Mouse (Mus musculus) embryo, embryonic 11.5 days (tissue): ENCODE results near the gene Sfrp2.

ENCODE experiments used
- DNase-seq: peaks from one replicate; pipeline ENCODE4 v3.0.0-alpha.2; 2012; ENCODE audit warnings: low read depth, low spot score

The Sfrp2 gene

DNA sequence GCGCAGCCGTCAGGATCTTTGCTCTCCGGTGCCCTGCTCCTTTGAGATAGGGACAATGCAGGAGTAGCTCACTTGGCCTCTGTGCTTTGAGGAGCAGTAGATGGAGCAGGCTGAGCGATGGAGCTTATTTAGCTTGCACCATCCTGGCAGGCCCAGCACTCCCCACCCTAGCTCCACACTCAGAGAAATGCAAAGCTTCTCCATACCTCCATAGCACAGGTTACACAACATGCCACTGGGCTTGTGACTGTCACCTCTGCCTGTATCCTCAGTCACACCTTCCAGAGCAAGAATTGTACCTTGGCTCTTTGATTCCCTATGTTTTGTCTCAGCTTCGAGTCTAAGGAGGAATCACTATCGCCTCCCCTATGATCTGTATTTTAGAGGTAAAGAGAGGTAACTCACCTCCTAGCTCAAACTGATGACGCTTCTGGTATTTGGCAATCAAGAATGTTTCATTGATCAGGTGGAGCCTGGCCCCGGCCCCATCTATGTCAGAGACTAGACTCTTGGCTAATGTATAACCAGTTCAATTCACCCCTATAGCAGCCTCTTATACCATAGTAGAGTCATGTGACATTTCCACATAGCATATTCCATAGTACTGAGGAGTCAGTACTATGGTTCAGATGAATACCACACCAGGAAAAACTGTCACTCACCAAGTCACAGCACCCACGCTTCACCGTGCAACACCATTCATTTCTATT, 5.2 kb downstream of the Sfrp2 start:
- DNase-seq, result no peak

- DNase-seq, result no peak
Measured at GRCm38 (mm10) chr3:83773281-83773680, 7.2 kb downstream of the Sfrp2 start.

- no peak for DNase-seq
Measured at GRCm38 (mm10) chr3:83775403-83775802, 9.3 kb downstream of the Sfrp2 start.

DNA sequence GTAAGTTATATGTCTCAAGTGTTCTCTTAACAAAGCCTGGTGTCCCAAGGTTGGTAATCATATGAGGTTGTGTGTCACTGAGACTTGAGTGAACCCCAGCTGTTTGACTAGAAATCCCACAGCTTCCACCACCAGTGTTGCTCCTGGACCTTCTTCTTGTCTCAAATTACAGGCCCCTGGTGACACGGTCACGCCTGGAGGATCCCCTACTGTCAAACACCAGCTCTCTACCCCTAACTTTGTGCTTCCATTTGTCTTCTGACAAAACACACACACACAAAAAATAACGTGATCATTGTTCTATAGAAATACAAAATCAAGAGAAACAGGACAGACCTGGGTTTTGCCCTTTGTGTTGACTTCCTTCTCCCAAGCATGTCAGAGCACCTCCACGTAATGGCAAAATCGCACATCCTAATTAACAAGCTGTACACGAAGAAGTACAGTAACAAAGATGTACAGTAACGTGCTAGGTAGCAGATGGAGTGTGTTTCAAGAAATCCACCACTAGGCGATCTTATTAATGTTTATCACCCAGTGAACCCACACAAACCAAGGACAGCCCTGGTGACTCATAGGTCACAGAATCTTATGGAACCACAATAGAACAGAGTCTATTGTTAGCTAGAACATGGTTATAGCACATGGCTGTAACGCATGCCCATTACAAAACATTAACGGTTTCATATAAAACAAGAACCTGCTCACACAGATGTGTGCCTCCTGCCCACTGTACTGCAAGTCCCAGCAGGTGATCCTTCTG, 15.5 kb downstream of the Sfrp2 start:
- DNase-seq, result no peak

GRCm38 (mm10) chr3:83783716-83784469, 17.8 kb downstream of the Sfrp2 start:
- no peak for DNase-seq

- no peak for DNase-seq
Measured at GRCm38 (mm10) chr3:83784726-83785125, 18.6 kb downstream of the Sfrp2 start.

DNA sequence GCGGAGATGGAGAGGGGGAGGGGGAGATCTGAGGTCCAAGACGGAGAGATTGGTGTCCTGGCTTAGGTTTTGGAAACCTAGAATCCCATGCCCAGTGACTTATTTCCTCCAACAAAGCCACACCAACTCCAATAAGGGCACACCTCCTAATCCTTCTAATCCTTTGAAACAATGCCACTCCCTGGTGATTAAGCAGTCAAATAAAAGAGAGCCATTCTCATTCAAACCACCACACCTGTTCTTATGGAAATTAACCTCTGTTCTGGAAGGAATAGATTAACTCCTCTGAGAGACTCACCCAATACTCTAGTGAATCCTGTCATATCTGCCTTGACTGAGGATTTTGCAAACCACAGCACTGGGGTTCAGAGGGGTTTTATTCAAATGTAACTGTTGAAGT, 21.0 kb downstream of the Sfrp2 start:
- no peak for DNase-seq

DNA sequence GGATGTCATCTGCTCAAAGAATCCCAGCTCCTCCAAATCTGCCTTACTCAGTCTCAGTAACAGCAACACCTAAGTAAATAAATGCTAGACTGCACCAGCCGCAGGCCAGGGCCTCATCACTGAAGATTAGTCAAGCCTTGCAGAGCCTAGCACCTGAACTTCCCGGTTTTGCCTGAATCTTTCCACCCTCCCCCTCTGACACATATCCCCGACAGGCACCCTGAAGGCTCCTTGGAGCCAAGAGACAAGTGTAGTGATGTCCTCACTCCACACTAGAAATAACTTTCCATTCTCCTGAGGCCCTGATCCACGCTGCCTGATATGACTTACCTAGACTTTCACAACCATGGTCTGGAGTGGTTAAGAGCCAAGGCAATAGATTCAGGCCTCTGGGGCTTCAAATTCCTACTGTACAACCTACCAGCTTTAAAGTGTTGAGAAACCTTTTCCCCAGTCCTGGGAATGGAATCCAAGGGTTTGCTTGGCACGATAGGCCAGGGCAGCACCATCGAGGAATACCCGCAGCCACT, 21.7 kb downstream of the Sfrp2 start:
- DNase-seq, result no peak

GRCm38 (mm10) chr3:83789651-83790451, 23.7 kb downstream of the Sfrp2 start:
- DNase-seq, result no peak

DNA sequence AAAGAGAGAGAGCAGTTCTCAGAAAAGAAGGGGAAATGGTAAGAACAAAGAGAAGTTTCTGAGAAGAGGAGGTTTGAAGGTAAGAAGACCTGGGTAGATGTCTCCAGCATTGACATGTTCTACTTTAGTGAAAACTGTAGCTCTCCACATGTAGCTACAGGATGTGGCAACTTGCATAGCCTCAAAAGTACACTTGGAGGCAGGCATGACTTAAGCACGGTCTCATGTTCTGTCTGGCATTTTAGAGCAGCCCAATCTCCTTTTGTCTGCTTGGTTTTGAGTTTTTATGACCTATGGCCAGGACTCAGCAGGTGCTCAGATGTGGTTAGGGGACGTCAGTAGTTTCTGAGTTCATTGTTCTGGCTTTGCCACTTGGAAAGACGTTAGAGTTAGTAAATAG, 25.3 kb downstream of the Sfrp2 start:
- DNase-seq, result no peak

DNA sequence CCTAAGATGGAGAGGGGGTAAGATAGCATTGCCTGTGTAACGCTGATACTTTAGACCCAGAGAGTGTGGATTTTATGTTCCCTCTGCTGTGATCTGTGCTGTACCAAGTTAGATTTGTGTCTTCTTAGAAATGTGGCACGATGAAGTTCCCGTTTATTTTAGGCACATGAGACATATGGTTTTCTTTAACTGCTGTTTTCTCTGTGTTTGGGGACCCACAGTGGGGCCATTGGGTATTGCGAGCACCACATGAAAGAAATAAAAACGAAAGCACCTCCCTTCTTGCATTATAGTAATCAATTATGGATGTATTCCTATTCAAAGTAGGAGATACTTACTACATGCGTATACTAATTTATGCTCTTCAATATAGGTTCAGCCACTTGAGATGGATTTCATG, 31.0 kb downstream of the Sfrp2 start:
- DNase-seq, result no peak

GRCm38 (mm10) chr3:83797828-83798227, 31.7 kb downstream of the Sfrp2 start:
- no peak for DNase-seq

DNA sequence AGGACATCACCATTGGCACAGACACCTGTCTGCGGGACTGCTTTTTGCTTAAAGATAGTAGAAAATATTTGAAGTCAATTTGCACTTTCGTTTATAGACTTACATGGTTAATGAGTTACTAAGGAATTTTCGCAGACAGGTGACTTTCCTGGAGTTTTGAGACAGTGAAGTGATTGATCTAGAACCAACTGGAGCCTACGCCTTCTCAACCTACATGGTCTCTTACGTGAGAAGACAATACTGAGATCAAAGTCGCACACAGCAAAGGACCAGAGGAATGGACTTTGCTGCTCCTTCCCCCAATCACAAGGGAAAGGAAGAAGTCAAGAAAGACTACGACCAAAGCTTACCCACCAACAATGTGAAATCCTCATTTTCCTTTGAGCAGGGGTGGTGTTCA, 33.4 kb downstream of the Sfrp2 start:
- DNase-seq, result no peak

GRCm38 (mm10) chr3:83801649-83802155, 35.6 kb downstream of the Sfrp2 start:
- no peak for DNase-seq

DNA sequence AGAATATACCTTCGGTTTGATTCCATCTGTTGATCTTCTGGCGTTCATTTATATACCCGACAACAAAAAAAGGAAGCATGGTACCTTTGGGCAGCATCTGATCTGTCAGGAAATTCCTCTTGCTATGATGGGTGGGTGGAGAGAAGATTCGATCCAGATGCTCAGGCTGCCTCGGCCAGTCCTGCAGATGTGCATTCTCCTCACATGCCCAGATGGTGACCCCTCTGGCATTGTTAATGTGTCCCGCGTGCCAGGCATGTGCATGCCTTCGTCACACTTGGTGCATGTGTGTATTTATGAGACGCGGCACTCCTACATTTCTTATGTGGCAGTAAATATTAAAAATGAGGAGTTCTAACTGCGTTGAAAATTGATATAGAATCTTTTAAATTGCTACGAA, 42.4 kb downstream of the Sfrp2 start:
- no peak for DNase-seq

DNA sequence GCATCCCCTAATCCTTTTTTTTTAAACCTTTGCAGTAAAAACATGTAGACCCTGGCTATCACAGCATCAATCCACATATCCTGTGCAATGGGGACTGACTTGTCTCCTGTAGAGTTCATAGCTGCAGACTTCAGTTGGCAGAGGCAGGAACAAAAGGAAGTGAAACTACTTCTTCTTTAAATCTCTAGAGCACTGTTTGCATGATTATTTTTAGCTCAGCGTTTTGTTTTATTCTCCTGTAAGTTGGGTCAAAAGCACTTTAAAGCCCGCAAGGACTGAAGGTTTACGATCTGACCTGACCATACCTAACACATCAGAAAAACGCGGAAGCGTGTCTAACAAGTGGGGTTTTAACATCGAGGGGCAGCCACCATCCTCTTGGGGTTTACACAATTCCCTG, 45.9 kb downstream of the Sfrp2 start:
- no peak for DNase-seq

DNA sequence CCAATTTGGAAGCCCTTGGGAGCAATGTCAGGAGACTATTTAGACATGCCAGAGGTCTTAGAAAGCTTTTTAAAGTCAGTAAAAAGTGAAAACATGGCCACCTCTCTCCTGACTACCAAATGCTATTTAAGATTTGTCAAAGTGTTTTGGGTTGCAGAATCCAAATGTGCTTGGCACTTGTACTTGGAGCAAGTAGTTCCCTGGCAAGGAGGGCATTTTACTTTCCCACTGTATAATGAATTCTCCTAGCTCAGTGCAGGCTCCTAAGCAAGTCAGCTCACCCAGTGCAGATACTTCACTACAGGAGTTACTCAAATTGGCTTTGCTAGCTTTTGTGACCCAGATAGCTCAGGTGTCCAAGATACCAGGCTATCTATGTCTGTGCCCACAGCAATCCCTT, 46.7 kb downstream of the Sfrp2 start:
- no peak for DNase-seq

GRCm38 (mm10) chr3:83816372-83816925, 50.3 kb downstream of the Sfrp2 start:
- no peak for DNase-seq

DNA sequence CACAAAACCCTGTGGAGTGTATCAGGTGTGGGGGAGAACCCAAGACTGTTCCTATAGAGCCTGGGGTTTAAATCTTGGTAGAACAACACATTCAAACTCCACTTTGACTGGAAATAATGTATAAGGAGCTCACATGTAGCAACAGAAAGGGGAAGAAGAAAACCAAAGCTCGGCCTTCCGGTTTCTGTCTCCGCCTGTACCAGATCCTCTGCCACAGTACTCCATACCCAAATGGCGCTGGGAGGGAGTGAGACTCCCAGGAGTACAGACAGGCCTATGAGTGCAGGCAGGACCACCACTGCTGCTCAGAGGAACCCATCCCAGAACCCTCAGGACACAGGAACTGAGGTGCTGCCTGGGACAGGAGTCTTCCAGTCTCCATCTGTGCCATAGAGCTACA, 57.7 kb downstream of the Sfrp2 start:
- DNase-seq, result no peak
